Mouse (Mus musculus) kidney, postnatal 0 days (tissue): ENCODE measurements around the gene Cacnb4. TPM values are rescaled to one million over a fixed set of nuclear protein-coding genes. Genes with fewer than 3 reads are reported as not detected.

Source experiments
- ATAC-seq: fragments of 200-750 bp; cut with Nextera tagmentation; replicated peaks from 2 replicates; pipeline ENCODE4 v1.8.0; 2017; ENCODE audit warnings: low read depth, moderate number of reproducible peaks, moderate TSS enrichment, moderate library complexity; ENCODE audit not compliant: low FRiP score
- DNase-seq: peaks from one replicate; pipeline ENCODE4 v3.0.0-alpha.2; 2016; ENCODE audit warnings: low spot score
- H3K27ac ChIP-seq: fragments of 300-500 bp; sonication (generic); 2 replicates; pipeline ENCODE4 v1.5.1; 2014; ENCODE audit warnings: mild to moderate bottlenecking
- H3K27me3 ChIP-seq: fragments of 300-500 bp; sonication (generic); 2 replicates; pipeline ENCODE4 v1.6.1; 2014; ENCODE audit warnings: low read length, mixed read lengths; ENCODE audit not compliant: insufficient read depth
- H3K36me3 ChIP-seq: fragments of 300-500 bp; sonication (generic); 2 replicates; pipeline ENCODE4 v1.6.1; 2014; ENCODE audit warnings: low read length, mixed read lengths; ENCODE audit not compliant: insufficient read depth
- H3K4me1 ChIP-seq: fragments of 300-500 bp; sonication (generic); replicated peaks from 2 replicates; pipeline ENCODE4 v1.6.1; 2014; ENCODE audit warnings: antibody characterized with exemption, low read length, mixed read lengths; ENCODE audit not compliant: insufficient read depth
- H3K4me2 ChIP-seq: fragments of 300-500 bp; sonication (generic); 2 replicates; pipeline ENCODE4 v1.6.1; 2014; ENCODE audit warnings: mild to moderate bottlenecking, low read length, moderate library complexity, mixed read lengths
- H3K4me3 ChIP-seq: fragments of 300-500 bp; sonication (generic); replicated peaks from 2 replicates; pipeline ENCODE4 v1.5.1; 2014; ENCODE audit warnings: low read depth, low read length
- H3K9ac ChIP-seq: fragments of 300-500 bp; sonication (generic); 2 replicates; pipeline ENCODE4 v1.6.1; 2014; ENCODE audit warnings: low read depth, low read length
- H3K9me3 ChIP-seq: fragments of 300-500 bp; sonication (generic); replicated peaks from 2 replicates; pipeline ENCODE4 v1.6.1; 2016; ENCODE audit warnings: low read length, inconsistent platforms, mixed read lengths
- CTCF ChIP-seq: IDR thresholded peaks from 2 replicates; pipeline ENCODE4 v1.5.1; 2016; ENCODE audit warnings: antibody characterized with exemption, low read depth, mild to moderate bottlenecking, moderate library complexity
- WGBS: fragments of 180-500 bp; shearing (Covaris S2); extraction: QIAGEN DNeasy Blood & Tissue Kit; methylation state at CpG from one replicate; pipeline ENCODE4 v1.1.7; 2014; 5-methylcytosine and 5-hydroxymethylcytosine counted together
- polyA plus RNA-seq: library from polyadenylated mRNA; unstranded; fragments of >200 nt; fragmentation: Nextera tagmentation; extraction: Ambion mirVana; gene quantifications from 2 replicates; pipeline ENCODE4 v1.2.1, GENCODE M21; 2015

The Cacnb4 gene
- polyA plus RNA-seq, 1 experiment from 2014 or later, result 2.0 TPM

GRCm38 (mm10) chr2:52548401-52548800 is 128.2 kb downstream of the Cacnb4 start:
- no peak for TF ChIP-seq CTCF
- Histone ChIP-seq H3K36me3 (no peaks in the 10 kb centered on the region), H3K9me3 (no peaks in the 10 kb centered on the region), H3K4me1 (no peaks in the 10 kb centered on the region), H3K27ac (no peak overlapping the region), H3K4me2 (no peak overlapping the region), H3K27me3 (no peaks in the 10 kb centered on the region), H3K9ac (no peak overlapping the region), H3K4me3 (no peak overlapping the region)
- DNase-seq (no peak), ATAC-seq (no peak)
- 88% methylated on average over 3 of the region's 3 CpGs for WGBS

- WGBS, result 83% methylated on average over 11 of the region's 11 CpGs
- TF ChIP-seq CTCF, result no peak
- no peaks in the 10 kb centered on the region for H3K36me3 ChIP-seq
Observed at GRCm38 (mm10) chr2:52547331-52547730, 129.3 kb downstream of the Cacnb4 start.

GRCm38 (mm10) chr2:52544527-52544926 is 132.1 kb downstream of the Cacnb4 start:
- Histone ChIP-seq H3K9ac (no peak overlapping the region), H3K9me3 (no peaks in the 10 kb centered on the region), H3K4me1 (no peaks in the 10 kb centered on the region), H3K27ac (no peak overlapping the region), H3K27me3 (no peaks in the 10 kb centered on the region), H3K4me2 (no peak overlapping the region), H3K4me3 (no peak overlapping the region), H3K36me3 (no peaks in the 10 kb centered on the region)
- TF ChIP-seq CTCF, result no peak
- DNase-seq (no peak), ATAC-seq (no peak)
- WGBS, result 48% methylated on average over 2 of the region's 2 CpGs

More at GRCm38 (mm10) chr2:52547331-52547730, 129.3 kb downstream of the Cacnb4 start:
- no peak for ATAC-seq
- DNase-seq, result no peak
- H3K9ac ChIP-seq, result no peak overlapping the region
- no peaks in the 10 kb centered on the region for H3K4me1 ChIP-seq
- H3K27me3 ChIP-seq, result no peaks in the 10 kb centered on the region
- no peak overlapping the region for H3K4me2 ChIP-seq
- no peak overlapping the region for H3K4me3 ChIP-seq
- no peaks in the 10 kb centered on the region for H3K9me3 ChIP-seq
- H3K27ac ChIP-seq, result no peak overlapping the region

- Histone ChIP-seq H3K27ac (no peak overlapping the region), H3K4me2 (no peak overlapping the region), H3K9me3 (no peaks in the 10 kb centered on the region), H3K27me3 (no peaks in the 10 kb centered on the region), H3K4me3 (no peak overlapping the region), H3K9ac (no peak overlapping the region), H3K4me1 (no peaks in the 10 kb centered on the region), H3K36me3 (no peaks in the 10 kb centered on the region)
- ATAC-seq (no peak), DNase-seq (no peak)
- 93% methylated on average over 4 of the region's 4 CpGs for WGBS
- no peak for TF ChIP-seq CTCF
Observed at GRCm38 (mm10) chr2:52541068-52541467, 135.6 kb downstream of the Cacnb4 start.

GRCm38 (mm10) chr2:52539318-52539717 is 137.3 kb downstream of the Cacnb4 start:
- Histone ChIP-seq H3K9me3 (no peaks in the 10 kb centered on the region), H3K36me3 (no peaks in the 10 kb centered on the region), H3K4me2 (no peak overlapping the region), H3K4me3 (no peak overlapping the region), H3K27me3 (no peaks in the 10 kb centered on the region), H3K27ac (no peak overlapping the region), H3K9ac (no peak overlapping the region), H3K4me1 (no peaks in the 10 kb centered on the region)
- TF ChIP-seq CTCF, result no peak
- ATAC-seq, result no peak
- 83% methylated on average over 6 of the region's 6 CpGs for WGBS
- no peak for DNase-seq

GRCm38 (mm10) chr2:52537645-52538044 is 139.0 kb downstream of the Cacnb4 start:
- no peaks in the 10 kb centered on the region for H3K4me1 ChIP-seq
- H3K4me3 ChIP-seq, result no peak overlapping the region
- no peaks in the 10 kb centered on the region for H3K36me3 ChIP-seq
- WGBS, result 81% methylated on average over 3 of the region's 3 CpGs
- no peak overlapping the region for H3K9ac ChIP-seq
- TF ChIP-seq CTCF, result no peak
- DNase-seq, result no peak
- no peak overlapping the region for H3K27ac ChIP-seq
- no peaks in the 10 kb centered on the region for H3K9me3 ChIP-seq
- ATAC-seq, result no peak
- H3K27me3 ChIP-seq, result no peaks in the 10 kb centered on the region
- H3K4me2 ChIP-seq, result no peak overlapping the region

GRCm38 (mm10) chr2:52537155-52537554 is 139.5 kb downstream of the Cacnb4 start:
- DNase-seq (no peak), ATAC-seq (no peak)
- Histone ChIP-seq H3K9me3 (no peaks in the 10 kb centered on the region), H3K27me3 (no peaks in the 10 kb centered on the region), H3K4me3 (no peak overlapping the region), H3K9ac (no peak overlapping the region), H3K4me1 (no peaks in the 10 kb centered on the region), H3K36me3 (no peaks in the 10 kb centered on the region), H3K4me2 (no peak overlapping the region), H3K27ac (no peak overlapping the region)
- no peak for TF ChIP-seq CTCF
- WGBS, result 70% methylated on average over 9 of the region's 9 CpGs
